Mouse (Mus musculus): ENCODE results near the gene Hist1h1d.
"Not testable (repeated sequence)": the region's sequence is repeated elsewhere in the genome, so short reads cannot be mapped to it uniquely, and the experiment has no call there.

Hist1h1d gene

DNA sequence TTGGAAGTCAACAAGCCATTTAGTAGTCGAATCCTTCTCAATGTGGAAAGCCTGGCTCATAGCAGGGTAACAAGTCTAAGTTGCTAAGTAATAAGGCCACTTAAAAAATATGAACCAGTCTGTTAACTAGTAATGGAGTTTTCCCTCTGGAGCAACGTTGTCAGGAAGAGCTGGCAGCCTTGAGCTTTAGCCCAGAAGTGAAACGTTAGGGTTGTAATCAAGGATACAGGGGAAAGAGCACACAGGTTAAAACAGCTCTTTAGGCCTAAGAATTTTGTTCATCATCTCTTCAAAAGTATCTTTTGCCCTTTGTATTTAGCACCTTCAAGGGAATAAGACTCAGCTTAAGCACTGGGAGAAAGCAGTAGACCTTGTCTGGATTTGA is 2.3 kb upstream of the Hist1h1d start:
- no peak for DNase-seq

DNA sequence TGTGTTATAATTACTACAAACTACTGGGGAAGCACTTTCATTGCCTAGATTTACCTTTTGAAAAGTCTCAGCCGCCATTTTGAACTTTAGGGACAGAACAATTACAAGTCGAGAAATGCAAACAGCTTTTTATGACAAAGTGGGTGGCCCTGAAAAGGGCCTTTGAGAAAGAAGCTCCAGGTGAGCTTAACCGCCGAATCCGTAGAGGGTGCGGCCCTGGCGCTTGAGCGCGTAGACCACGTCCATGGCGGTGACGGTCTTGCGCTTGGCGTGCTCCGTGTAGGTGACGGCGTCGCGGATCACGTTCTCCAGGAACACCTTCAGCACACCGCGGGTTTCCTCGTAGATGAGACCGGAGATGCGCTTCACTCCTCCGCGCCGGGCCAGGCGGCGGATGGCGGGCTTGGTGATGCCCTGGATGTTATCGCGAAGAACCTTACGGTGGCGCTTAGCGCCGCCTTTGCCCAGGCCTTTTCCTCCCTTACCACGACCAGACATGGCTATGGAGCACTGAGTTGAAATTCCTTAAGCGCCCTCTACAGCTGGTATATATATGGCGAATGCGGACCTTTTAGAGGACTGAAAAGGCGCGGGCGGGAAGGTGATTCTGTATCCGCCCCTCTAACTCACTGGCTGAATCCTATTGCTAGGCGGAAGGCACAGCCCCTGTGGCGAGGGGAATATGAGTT is 1.8 kb upstream of the Hist1h1d start, which contains the start of gene Hist1h4f:
Gene Hist1h4f (minus strand): TSS at position 503 of the 689 bp plus-strand sequence.
- DNase-seq, result peak; percentile 92

GRCm38 (mm10) chr13:23551931-23552914 is 839 bp upstream of the Hist1h1d start:
- DNase-seq, result no peak

DNA sequence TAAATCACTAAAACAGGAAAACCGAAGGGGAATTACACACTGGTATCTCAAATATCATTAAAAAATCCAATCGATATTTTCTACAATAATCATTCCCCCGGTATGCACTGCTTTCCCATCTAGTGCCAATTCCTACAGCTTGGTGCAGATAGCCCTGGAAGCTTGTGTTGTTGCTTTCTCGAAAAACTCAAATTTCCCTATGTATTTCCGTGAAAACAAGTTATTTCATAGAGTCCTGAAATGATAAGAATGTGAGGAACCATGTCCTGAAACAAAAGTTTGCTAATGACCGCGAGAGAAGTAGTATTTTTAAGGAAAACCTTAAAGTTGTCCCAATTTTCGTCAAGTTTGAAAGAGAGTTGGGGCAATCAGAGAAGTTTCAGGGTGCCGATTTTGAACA is 1.3 kb downstream of the Hist1h1d start:
- DNase-seq, result no peak

DNA sequence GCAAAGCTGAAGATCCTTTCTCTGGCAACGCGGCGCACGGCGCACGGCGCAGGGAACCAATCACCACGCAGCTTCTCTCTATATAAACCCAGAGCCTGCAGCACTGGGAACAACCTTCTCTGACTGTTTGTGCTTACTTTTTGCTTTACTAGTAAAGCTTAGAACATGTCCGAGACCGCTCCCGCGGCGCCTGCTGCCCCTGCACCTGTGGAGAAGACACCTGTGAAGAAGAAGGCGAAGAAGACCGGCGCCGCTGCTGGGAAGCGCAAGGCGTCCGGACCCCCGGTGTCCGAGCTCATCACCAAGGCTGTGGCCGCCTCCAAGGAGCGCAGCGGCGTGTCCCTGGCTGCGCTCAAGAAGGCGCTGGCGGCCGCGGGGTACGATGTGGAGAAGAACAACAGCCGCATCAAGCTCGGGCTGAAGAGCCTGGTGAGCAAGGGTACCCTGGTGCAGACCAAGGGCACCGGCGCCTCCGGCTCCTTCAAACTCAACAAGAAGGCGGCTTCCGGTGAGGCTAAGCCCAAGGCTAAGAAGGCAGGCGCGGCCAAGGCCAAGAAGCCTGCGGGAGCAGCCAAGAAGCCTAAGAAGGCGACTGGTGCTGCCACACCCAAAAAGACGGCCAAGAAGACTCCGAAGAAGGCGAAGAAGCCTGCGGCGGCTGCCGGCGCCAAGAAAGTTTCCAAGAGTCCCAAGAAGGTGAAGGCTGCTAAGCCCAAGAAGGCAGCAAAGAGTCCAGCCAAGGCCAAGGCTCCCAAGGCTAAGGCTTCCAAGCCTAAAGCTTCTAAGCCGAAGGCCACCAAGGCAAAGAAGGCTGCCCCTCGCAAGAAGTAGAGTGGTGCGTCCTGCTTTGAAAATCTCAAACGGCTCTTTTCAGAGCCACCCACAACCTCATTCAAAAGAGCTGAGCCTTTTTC is 2.1 kb downstream of the Hist1h1d start:
- DNase-seq, result peak; percentile 79

GRCm38 (mm10) chr13:23555839-23556416 is 2.9 kb downstream of the Hist1h1d start:
- DNase-seq, result no peak

GRCm38 (mm10) chr13:23556906-23557305 is 3.8 kb downstream of the Hist1h1d start:
- DNase-seq, result no peak

DNA sequence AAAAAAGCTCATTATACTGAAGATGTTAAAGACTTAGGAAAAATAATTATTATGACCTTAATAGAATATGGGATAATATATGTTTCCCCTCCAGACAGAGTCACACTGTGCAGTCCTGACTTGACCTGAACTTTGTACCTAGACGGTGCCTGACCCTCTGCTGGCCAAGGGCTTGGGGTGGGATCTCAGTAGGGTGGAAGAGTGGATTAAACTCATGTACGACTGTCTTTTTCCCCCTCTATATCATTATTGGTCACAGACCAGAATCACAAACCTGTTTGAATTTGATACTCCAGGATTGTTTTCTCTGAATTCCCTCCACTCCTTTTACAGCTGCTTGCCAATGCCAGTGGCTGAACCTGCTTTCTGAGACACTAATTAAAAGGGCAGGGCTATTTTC is 7.6 kb downstream of the Hist1h1d start:
- DNase-seq, result not testable (repeated sequence)

DNA sequence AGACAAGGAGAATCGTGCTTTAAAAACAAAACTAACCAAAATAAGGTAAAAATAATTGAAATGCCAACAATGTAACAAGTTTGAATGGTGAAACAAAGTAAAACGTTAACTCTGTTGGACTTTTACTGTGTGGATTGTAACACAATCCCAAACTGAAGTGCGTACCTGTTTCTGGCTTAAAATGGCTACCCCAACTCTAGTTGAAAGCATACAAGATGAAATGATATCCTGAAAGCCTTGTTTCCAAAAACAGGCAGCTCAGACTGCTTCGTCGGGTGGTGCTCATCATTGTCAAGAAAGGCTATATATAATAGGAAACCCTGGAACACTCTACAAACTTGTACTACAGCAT is 8.4 kb downstream of the Hist1h1d start:
- DNase-seq, result not testable (repeated sequence)

GRCm38 (mm10) chr13:23561883-23562659 is 9.0 kb downstream of the Hist1h1d start, which contains the start of gene Hist1h3e:
Gene Hist1h3e, minus strand, starts transcription at chr13:23562369.
- peak; percentile 93 for DNase-seq

DNA sequence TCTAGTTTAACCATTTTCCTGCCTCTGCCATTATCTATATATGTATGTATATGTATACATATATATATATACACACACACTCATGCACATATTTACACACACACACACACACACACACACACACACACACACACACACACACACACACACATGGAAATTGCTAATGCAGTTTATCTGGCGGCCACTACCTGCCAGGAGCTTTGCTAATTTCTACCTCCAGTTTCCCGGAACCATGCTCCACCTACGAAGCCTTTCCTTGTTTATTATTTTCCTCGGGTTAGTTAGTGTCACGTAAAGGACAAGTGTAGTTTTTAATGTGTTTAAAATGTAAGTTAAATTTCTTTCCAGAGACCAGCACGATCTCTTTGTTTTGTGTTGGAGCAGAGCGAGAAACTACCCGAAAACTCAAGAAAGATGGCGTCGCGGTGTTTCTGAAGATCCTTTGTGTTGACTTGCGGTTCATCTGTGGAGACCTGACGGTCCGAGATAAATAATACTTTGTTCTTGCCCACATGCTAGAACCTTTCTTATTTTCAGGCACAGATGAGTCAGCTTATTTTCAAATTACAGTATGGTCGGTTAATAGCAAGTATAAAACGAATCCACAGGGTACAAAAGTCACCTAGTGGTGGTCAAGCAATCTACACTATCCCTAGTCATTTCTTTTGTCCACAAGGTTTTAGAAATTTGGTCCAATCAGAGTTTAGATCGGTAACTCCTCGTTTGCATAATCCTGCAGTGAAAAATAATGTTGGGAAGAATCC is 9.8 kb downstream of the Hist1h1d start:
- no peak for DNase-seq

DNA sequence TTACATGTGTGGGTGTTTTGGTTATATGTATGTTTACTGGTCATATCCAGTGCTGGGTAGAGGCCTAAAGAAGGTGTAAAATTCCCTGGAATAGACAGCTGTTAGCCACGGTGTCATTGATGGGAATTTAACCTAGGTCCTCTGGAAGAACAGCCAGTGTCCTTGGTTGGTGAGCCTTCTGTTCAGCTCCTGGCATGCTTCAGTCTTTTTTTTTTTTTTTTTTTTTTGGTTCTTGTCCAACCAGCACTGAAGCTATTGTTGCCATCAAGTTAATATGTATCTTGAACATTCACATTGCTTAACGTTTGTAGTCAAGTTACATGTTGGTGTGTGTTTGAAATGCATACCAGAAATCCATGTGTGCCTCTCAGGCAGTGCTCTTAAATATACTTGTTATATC is 11.4 kb downstream of the Hist1h1d start:
- no peak for DNase-seq

GRCm38 (mm10) chr13:23570261-23571021 is 17.4 kb downstream of the Hist1h1d start:
- DNase-seq, result not testable (repeated sequence)

DNA sequence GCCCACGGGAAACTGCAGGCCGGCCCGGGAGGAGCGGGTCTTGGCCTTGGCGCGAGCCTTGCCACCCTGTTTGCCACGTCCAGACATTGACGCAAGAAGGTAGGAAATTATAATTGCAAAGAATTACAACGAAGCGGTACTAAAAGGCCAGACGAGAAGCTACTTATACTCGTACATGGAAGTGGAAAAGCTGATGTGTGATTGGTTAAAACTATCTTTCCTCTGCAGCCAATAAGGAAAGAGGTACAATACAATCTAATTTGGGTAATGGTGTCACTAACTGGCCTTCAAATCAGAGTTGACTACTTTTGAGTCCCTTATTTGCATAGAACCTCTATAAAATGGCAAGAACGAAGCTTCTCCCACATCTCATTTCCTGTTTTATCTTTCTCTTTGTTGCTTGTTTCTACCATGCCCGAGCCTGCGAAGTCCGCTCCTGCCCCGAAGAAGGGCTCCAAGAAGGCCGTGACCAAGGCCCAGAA is 18.0 kb downstream of the Hist1h1d start, which contains the start of the genes Hist1h2ae and Hist1h2bg:
Gene Hist1h2ae (minus strand): TSS at position 199 of the 482 bp plus-strand sequence.
Gene Hist1h2bg (plus strand): TSS at position 375 of the 482 bp plus-strand sequence.
- peak; percentile 80 for DNase-seq

DNA sequence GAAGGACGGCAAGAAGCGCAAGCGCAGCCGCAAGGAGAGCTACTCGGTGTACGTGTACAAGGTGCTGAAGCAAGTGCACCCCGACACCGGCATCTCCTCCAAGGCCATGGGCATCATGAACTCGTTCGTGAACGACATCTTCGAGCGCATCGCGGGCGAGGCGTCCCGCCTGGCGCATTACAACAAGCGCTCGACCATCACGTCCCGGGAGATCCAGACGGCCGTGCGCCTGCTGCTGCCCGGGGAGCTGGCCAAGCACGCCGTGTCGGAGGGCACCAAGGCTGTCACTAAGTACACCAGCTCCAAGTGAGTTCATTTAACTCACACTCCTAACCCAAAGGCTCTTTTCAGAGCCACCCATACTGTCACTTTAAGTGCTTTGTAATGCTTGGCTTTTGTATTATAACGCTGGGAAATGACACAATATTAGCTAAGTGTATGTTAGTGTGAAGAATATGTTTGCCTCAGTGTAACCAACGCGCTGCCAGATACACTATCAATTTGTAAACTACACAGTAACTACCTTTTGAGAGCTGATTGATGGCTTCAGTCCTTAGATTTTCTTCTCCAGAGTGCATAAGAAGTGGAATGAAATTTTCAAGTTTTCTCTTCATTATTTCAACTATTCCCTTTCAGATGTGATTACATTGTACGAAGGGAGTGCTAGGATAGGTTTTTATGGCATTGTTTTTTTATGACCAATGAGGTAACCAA is 18.6 kb downstream of the Hist1h1d start:
- DNase-seq, result not testable (repeated sequence)

DNA sequence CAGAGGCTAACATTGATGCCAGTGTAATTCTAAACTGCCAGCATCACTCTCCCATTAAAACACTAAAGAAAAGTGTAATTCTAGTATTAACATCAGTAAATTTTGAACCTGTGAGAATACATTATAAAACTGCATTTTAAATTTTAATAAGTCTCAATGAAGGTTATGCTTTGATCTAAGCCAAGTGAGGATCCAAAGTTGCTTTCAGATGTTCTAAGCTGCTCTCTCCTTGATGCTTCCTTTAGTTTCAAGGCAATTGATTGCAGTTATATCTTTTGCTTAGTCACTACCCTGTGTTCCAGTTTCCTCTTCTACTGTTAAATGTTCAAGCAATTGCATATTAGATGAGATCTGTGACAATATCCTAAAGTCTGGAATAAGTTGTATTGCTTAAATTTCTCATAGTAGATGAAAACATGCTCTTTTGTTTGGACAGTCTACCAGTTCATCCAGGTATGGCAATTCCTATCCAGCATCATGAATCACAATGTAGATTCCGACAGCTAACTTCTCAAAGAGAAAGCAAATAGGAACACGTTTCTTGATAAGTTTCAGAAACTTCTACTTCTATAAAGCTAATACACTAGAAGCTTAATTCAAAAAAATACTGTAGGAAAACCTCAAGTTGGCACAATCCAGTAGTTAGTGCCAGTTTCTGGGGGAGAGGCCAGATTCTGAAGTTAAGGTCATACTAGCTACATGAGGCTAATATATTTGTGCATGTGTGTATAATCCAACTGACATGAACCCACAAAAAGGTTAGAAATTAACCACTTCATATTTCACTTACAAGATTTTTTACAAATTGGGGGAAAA is 19.4 kb downstream of the Hist1h1d start:
- DNase-seq, result no peak

DNA sequence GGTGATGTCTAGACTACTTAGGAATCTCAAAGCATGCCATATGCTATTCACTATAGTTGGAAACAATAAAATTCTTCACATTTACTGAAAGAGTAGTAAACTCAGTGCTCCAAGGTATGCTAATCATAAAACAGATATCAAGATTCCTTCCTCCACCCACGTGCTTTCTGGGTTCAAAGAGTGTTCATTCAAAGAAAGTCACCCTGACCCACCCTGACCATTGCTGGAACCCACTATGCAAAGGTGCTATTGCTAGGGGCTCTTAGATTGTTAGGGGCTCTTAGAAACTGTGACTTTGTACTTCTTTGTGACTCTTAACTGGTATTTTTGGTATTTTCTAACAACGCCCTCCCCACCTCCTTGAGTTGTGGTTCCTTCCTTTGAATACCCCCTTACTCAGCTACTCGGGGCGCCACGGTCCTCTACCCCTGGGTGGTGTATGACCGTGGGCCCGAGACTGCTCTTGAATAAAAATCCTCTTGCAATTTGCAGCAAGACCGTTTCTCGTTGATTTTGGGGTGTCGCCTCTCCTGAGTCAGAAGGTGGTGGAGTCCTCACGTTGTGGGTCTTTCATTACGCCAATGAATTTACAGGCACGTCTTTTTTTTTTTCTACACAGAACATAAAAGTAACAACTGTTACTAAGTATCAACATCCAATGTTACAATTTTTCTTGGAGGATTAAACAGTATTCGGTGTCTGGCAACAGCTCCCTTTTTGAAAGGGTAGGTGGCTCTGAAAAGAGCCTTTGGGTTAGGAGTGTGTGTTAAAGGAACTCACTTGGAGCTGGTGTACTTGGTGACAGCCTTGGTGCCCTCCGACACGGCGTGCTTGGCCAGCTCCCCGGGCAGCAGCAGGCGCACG is 20.2 kb downstream of the Hist1h1d start:
- DNase-seq, result not testable (repeated sequence)
